Mouse (Mus musculus): Measurements from ENCODE around the gene Zfp553.

DNA sequence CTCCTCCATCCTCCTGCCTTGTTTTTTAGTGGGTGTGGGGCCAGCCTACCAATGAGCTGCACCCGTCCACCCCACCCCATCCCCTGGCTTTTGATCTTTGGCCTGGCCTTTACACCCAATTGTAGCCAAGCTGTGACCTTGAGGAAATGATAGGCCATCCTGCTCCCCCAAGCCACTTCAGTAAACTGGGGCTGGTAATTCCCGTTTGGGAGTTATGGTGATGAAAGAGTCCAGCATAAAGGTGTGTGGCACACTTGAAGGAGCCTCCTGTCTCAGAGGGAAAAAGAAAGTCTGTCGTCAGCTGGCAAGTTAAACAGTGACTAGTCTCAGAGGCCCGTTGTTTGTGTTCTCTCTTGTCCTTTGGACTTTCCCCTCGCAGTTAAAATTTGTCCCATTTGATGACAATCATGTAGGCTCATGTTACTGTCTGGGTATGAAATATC lies 43.7 kb downstream of the Zfp553 start:
- no peak for TF ChIP-seq POLR2A (IDR thresholded peaks at IDR 0.05; ENCODE audit: low read depth, low read length)
- TF ChIP-seq CTCF (conservative IDR thresholded peaks at IDR 0.05 in 1 of 2, IDR thresholded peaks at IDR 0.05 in 1 of 2; ENCODE audit: low read depth in 2 of 2, low read length in 2 of 2): no peak
- TF ChIP-seq ZC3H11A (IDR thresholded peaks at IDR 0.05; ENCODE audit: low read depth, low read length): no peak
- no peak for TF ChIP-seq GABPA (IDR thresholded peaks at IDR 0.05; ENCODE audit: insufficient replicate concordance, low read depth, low read length)
